Comparison of ENCODE assay signal across 18 mouse cellular contexts in genomic region chr4:97585170-97585569, GRCm38 (mm10).
DNase-seq lines count a peak whose midpoint lies in the region; ATAC-seq and TF ChIP-seq lines count a peak whose summit lies in the region.
"Had no signal": no experiment of that assay in that cellular context is flagged by ENCODE, and none has a peak within 500 bp of the region (broad histone marks: within the 10 kb centered on the region; RNA-seq: fewer than 3 reads in every experiment).

No protein-coding gene starts in this region.

- H3K27ac ChIP-seq in layer of hippocampus, adult 2 months = peak overlapping the region; percentile 83; the same call in 1 of the 2 replicates
- H3K27ac ChIP-seq in embryonic facial prominence, embryonic 11.5 days (replicated peaks; ENCODE audit: low read depth, low read length) = no peak overlapping the region
- H3K27ac ChIP-seq in forebrain, embryonic 16.5 days (ENCODE audit: low read length) = peak overlapping the region; percentile 16; the same call in 1 of the 2 replicates
- H3K27ac ChIP-seq in kidney, adult 2 months (ENCODE audit: insufficient read depth, low read depth, low read length) = no peak overlapping the region

- no peak overlapping the region for H3K9ac ChIP-seq in embryonic facial prominence, embryonic 11.5 days (replicated peaks; ENCODE audit: low read length)
- no peak overlapping the region for H3K9ac ChIP-seq in forebrain, embryonic 16.5 days (replicated peaks; ENCODE audit: low read depth, low read length)
- H3K9ac ChIP-seq: liver, postnatal 0 days had no signal

- no peak overlapping the region for H3K4me3 ChIP-seq in layer of hippocampus, adult 2 months
- H3K4me3 ChIP-seq in embryonic facial prominence, embryonic 11.5 days (ENCODE audit: low read depth, low read length) = no peak overlapping the region
- no peak overlapping the region for H3K4me3 ChIP-seq in forebrain, embryonic 16.5 days (replicated peaks; ENCODE audit: low read length)
- H3K4me3 ChIP-seq in kidney, adult 2 months (ENCODE audit: insufficient read depth, low read depth, low read length) = no peak overlapping the region
- H3K4me3 ChIP-seq: erythroblast, embryonic 14.5 days; megakaryocyte, embryonic 14.5 days had no signal

- H3K27me3 ChIP-seq in embryonic facial prominence, embryonic 11.5 days (ENCODE audit: control insufficient read depth, insufficient read depth, low read length) = no peaks in the 10 kb centered on the region
- H3K27me3 ChIP-seq in forebrain, embryonic 16.5 days (replicated peaks; ENCODE audit: control insufficient read depth, insufficient read depth, low read length) = no peaks in the 10 kb centered on the region
- no peaks in the 10 kb centered on the region; the same call in 1 of the 2 replicates for H3K27me3 ChIP-seq in kidney, adult 2 months (replicated peaks; ENCODE audit: control insufficient read depth, insufficient read depth, low read length)
- H3K27me3 ChIP-seq: megakaryocyte, embryonic 14.5 days had no signal

- H3K9me3 ChIP-seq in embryonic facial prominence, embryonic 11.5 days (replicated peaks; ENCODE audit: control insufficient read depth, low read length) = no peaks in the 10 kb centered on the region
- no peaks in the 10 kb centered on the region for H3K9me3 ChIP-seq in forebrain, embryonic 16.5 days (ENCODE audit: control insufficient read depth, low read length)
- H3K9me3 ChIP-seq: megakaryocyte, embryonic 14.5 days had no signal

- no peak for ATAC-seq in embryonic facial prominence, embryonic 11.5 days (replicated peaks; ENCODE audit: insufficient number of reproducible peaks, low FRiP score, low TSS enrichment, low read depth)
- no peak for ATAC-seq in forebrain, embryonic 16.5 days
- ATAC-seq: intestine, postnatal 0 days; liver, postnatal 0 days had no signal

- H3K4me2 ChIP-seq in embryonic facial prominence, embryonic 11.5 days (ENCODE audit: low read depth, low read length) = no peak overlapping the region
- H3K4me2 ChIP-seq in forebrain, embryonic 16.5 days (ENCODE audit: low read length) = peak overlapping the region; percentile 41

- no peak for TF ChIP-seq CTCF in layer of hippocampus, adult 2 months (conservative IDR thresholded peaks at IDR 0.05)
- TF ChIP-seq CTCF in kidney, adult 2 months (conservative IDR thresholded peaks at IDR 0.05; ENCODE audit: insufficient read depth, insufficient read length, low read depth, low read length) = no peak

- no peaks in the 10 kb centered on the region for H3K36me3 ChIP-seq in embryonic facial prominence, embryonic 11.5 days (replicated peaks; ENCODE audit: control insufficient read depth, insufficient read depth, low read depth, low read length)
- no peaks in the 10 kb centered on the region for H3K36me3 ChIP-seq in forebrain, embryonic 16.5 days (ENCODE audit: control insufficient read depth, insufficient read depth)
- H3K36me3 ChIP-seq in kidney, adult 2 months (ENCODE audit: control insufficient read depth, insufficient read depth, low read length) = no peaks in the 10 kb centered on the region

- 51% methylated on average over 7 of the region's 7 CpGs for WGBS in embryonic facial prominence, embryonic 11.5 days
- WGBS in forebrain, embryonic 16.5 days = 17% methylated on average over 7 of the region's 7 CpGs
- 91% methylated on average over 7 of the region's 7 CpGs for WGBS in kidney, adult 2 months

- TF ChIP-seq POLR2A in kidney, adult 2 months (IDR thresholded peaks at IDR 0.05; ENCODE audit: low read depth, low read length) = no peak

- DNase-seq in layer of hippocampus, adult 2 months (ENCODE audit: low spot score in 2 of 2) = no peak
- no peak for DNase-seq in layer of hippocampus, adult 11-12 months (ENCODE audit: low spot score)
- peak; percentile 64 for DNase-seq in embryonic facial prominence, embryonic 11.5 days (ENCODE audit: low spot score)
- DNase-seq in retina, embryonic 14.5 days (ENCODE audit: low spot score) = peak; percentile 52
- no peak for DNase-seq in kidney, adult 2 months
- DNase-seq in yolk sac, embryonic 10.5 days (ENCODE audit: low spot score) = no peak
- DNase-seq: adrenal gland, postnatal 36 days; B cell, adult 2 months; gastrocnemius, postnatal 36 days; layer of hippocampus, postnatal 36 days; liver, postnatal 0 days; right cerebral cortex, postnatal 14 days; spleen, adult 18-20 months; thymus, postnatal 25 days had no signal

- no peaks in the 10 kb centered on the region for H3K4me1 ChIP-seq in embryonic facial prominence, embryonic 11.5 days (ENCODE audit: control insufficient read depth, insufficient read depth, low read length)
- H3K4me1 ChIP-seq in forebrain, embryonic 16.5 days (replicated peaks; ENCODE audit: control insufficient read depth, insufficient read depth, low read length) = peaks cover 23% of the 10 kb centered on the region
- peaks cover 3% of the 10 kb centered on the region; the same call in 1 of the 2 replicates for H3K4me1 ChIP-seq in kidney, adult 2 months (ENCODE audit: control insufficient read depth, insufficient read depth, low read length)
- H3K4me1 ChIP-seq: megakaryocyte, embryonic 14.5 days had no signal

Comparison
In these comparisons a context has a peak if more than half of its experiments do, and no peak if none do; other contexts are left out.
1. DNase-seq: peak in embryonic facial prominence, embryonic 11.5 days (single experiment) and retina, embryonic 14.5 days (single experiment); none in layer of hippocampus, adult 2 months (0 of 2), layer of hippocampus, adult 11-12 months (single experiment), kidney, adult 2 months (single experiment) and yolk sac, embryonic 10.5 days (single experiment).
2. H3K27ac ChIP-seq: peak in layer of hippocampus, adult 2 months (single experiment) and forebrain, embryonic 16.5 days (single experiment); none in embryonic facial prominence, embryonic 11.5 days (single experiment) and kidney, adult 2 months (single experiment).